Mouse (Mus musculus) heart, adult 2 months (tissue): Measurements from ENCODE around the gene Clk1.

Experiments
- CTCF ChIP-seq: fragments of 200-600 bp; IDR thresholded peaks from 2 replicates; pipeline ENCODE4 v1.8.1; 2022; ENCODE audit warnings: antibody characterized with exemption, mild to moderate bottlenecking, moderate library complexity
- POLR2A ChIP-seq: fragments of 200-500 bp; IDR thresholded peaks from 2 replicates; pipeline ENCODE4 v1.6.1; 2011; ENCODE audit warnings: mild to moderate bottlenecking, low read depth, low read length, control low read depth; ENCODE audit not compliant: insufficient read depth

DNA sequence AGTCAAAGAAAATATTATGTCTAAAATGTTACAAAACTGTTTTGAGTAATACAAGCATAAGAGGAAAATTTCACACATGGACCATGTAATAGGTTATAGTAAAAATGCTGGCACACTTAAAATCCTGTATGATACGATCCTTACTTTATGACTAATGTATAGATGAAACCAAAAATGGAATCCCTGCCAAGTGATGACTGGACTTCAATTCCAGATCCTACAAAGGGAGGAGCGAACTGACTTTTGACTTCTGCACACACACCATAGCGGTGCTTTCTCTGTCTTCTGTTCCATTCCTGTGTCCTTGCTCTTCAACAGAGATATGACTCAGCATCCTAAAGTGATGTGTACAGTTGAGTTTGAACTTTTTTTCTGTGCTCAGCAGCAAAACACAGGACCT, 36.7 kb upstream of the Clk1 start:
- TF ChIP-seq POLR2A: no peak
- no peak for TF ChIP-seq CTCF
